Mouse (Mus musculus) embryonic stem cell, embryonic (primary cell): Measurements from ENCODE around the gene Cnot10.

Source experiments
- CTCF ChIA-PET, 4 experiments: fragments of 300-600 bp in 2 of 4; fragments of 350-600 bp in 2 of 4; sonication (Branson Sonifier 250); formaldehyde crosslinking; loops; one replicate each; lab custom pipeline; 2022; ENCODE audit warnings: inconsistent platforms in 2 of 4; lab: Charles Lee
- POLR2A ChIA-PET, 4 experiments: fragments of 300-600 bp in 2 of 4; fragments of 350-600 bp in 2 of 4; sonication (Branson Sonifier 250); formaldehyde crosslinking; loops; one replicate each; lab custom pipeline; 2022; ENCODE audit warnings: antibody characterized with exemption in 4 of 4, inconsistent platforms in 1 of 4; lab: Charles Lee

The Cnot10 gene

GRCm38 (mm10) chr9:114550033-114550432, 90.0 kb downstream of the Cnot10 start:
- CTCF ChIA-PET = interaction anchor here in 1 of 4 experiments (0.7 kb wide), 1 partner anchor 16 kb away, joined by 6 read pairs; no protein-coding TSS in a partner anchor

GRCm38 (mm10) chr9:114549117-114549516, 90.9 kb downstream of the Cnot10 start:
- CTCF ChIA-PET = interaction anchor here in 3 of 4 experiments (0.6 to 1.5 kb wide), 3 partner anchors 29 to 457 kb away, joined by 3 to 4 read pairs (median 4); no protein-coding TSS in a partner anchor
- POLR2A ChIA-PET = interaction anchor here (0.6 to 17.4 kb wide), 28 partner anchors 7 to 148 kb away, joined by 3 to 353 read pairs (median 6); partner anchors contain the start of genes C130032M10Rik (in 1 of the 4), Glb1 (in 1 of the 4) and Tmppe (in 1 of the 4)

More at GRCm38 (mm10) chr9:114550033-114550432, 90.0 kb downstream of the Cnot10 start:
- POLR2A ChIA-PET = interaction anchor here in 3 of 4 experiments (0.9 to 17.4 kb wide), 14 partner anchors 8 to 761 kb away, joined by 3 to 353 read pairs (median 4); partner anchors contain the start of genes C130032M10Rik (in 1 of the 3), Cmtm6 (in 1 of the 3), Stt3b (in 1 of the 3) and Trim71 (in 1 of the 3)

GRCm38 (mm10) chr9:114548496-114548895, 91.5 kb downstream of the Cnot10 start:
- ChIA-PET POLR2A (interaction anchor here (0.6 to 17.4 kb wide), 37 partner anchors 7 to 1536 kb away, joined by 3 to 353 read pairs (median 5); partner anchors contain the start of genes C130032M10Rik (in 1 of the 4), Glb1 (in 1 of the 4), Tmppe (in 1 of the 4) and Trim71 (in 1 of the 4)), CTCF (interaction anchor here in 3 of 4 experiments (0.6 to 1.5 kb wide), 6 partner anchors 8 to 456 kb away, joined by 3 to 7 read pairs (median 4); no protein-coding TSS in a partner anchor)

GRCm38 (mm10) chr9:114547643-114548077, 92.3 kb downstream of the Cnot10 start:
- ChIA-PET CTCF (interaction anchor here in 3 of 4 experiments (0.5 to 2.9 kb wide), 10 partner anchors 9 to 92 kb away, joined by 3 to 15 read pairs (median 6); no protein-coding TSS in a partner anchor), POLR2A (interaction anchor here (0.6 to 17.4 kb wide), 44 partner anchors 8 to 296 kb away, joined by 3 to 353 read pairs (median 4); partner anchors contain the start of genes C130032M10Rik (in 1 of the 4), Cmtm8 (in 1 of the 4), Glb1 (in 1 of the 4) and Tmppe (in 1 of the 4))

GRCm38 (mm10) chr9:114546765-114547164, 93.2 kb downstream of the Cnot10 start:
- CTCF ChIA-PET = interaction anchor here in 3 of 4 experiments (0.7 to 2.9 kb wide), 7 partner anchors 9 to 163 kb away, joined by 3 to 15 read pairs (median 3); no protein-coding TSS in a partner anchor
- POLR2A ChIA-PET = interaction anchor here (0.6 to 17.4 kb wide), 34 partner anchors 8 to 589 kb away, joined by 3 to 353 read pairs (median 5); partner anchors contain the start of gene Trim71 (in 1 of the 4)

- POLR2A ChIA-PET = interaction anchor here in 2 of 4 experiments (1.0 to 17.4 kb wide), 9 partner anchors 11 to 46 kb away, joined by 3 to 353 read pairs (median 8); partner anchors contain the start of gene C130032M10Rik (in 1 of the 2)
- CTCF ChIA-PET = interaction anchor here in 1 of 4 experiments (2.9 kb wide), 1 partner anchor 11 kb away, joined by 15 read pairs; no protein-coding TSS in a partner anchor
These were observed 95.1 kb downstream of the Cnot10 start for GRCm38 (mm10) chr9:114544754-114545393.

- CTCF ChIA-PET = interaction anchor here in 1 of 4 experiments (1.2 kb wide), 1 partner anchor 9 kb away, joined by 3 read pairs; no protein-coding TSS in a partner anchor
- POLR2A ChIA-PET = interaction anchor here in 2 of 4 experiments (0.6 to 17.4 kb wide), 12 partner anchors 10 to 96 kb away, joined by 3 to 353 read pairs (median 3); partner anchors contain the start of genes C130032M10Rik (in 1 of the 2) and Cnot10 (in 1 of the 2)
These were observed 95.9 kb downstream of the Cnot10 start for GRCm38 (mm10) chr9:114543882-114544753.

GRCm38 (mm10) chr9:114541279-114541741, 98.7 kb downstream of the Cnot10 start:
- POLR2A ChIA-PET = interaction anchor here (0.5 to 17.4 kb wide), 31 partner anchors 8 to 43 kb away, joined by 3 to 353 read pairs (median 5); partner anchors contain the start of genes C130032M10Rik (in 1 of the 4) and Trim71 (in 1 of the 4)
- CTCF ChIA-PET = interaction anchor here in 3 of 4 experiments (0.6 to 1.9 kb wide), 5 partner anchors 15 to 43 kb away, joined by 3 to 7 read pairs (median 5); no protein-coding TSS in a partner anchor

- ChIA-PET CTCF (interaction anchor here in 3 of 4 experiments (0.6 to 1.5 kb wide), 3 partner anchors 9 to 223 kb away, joined by 3 to 8 read pairs (median 4); no protein-coding TSS in a partner anchor), POLR2A (interaction anchor here (0.5 to 6.5 kb wide), 26 partner anchors 8 to 201 kb away, joined by 3 to 39 read pairs (median 4); partner anchors contain the start of gene C130032M10Rik (in 1 of the 4))
These were observed 100.9 kb downstream of the Cnot10 start for GRCm38 (mm10) chr9:114538996-114539563.

GRCm38 (mm10) chr9:114536628-114537027, 103.4 kb downstream of the Cnot10 start:
- POLR2A ChIA-PET = interaction anchor here in 2 of 4 experiments (0.6 to 15.0 kb wide), 8 partner anchors 9 to 42 kb away, joined by 3 to 353 read pairs (median 14); partner anchors contain the start of gene C130032M10Rik (in 1 of the 2)
- CTCF ChIA-PET = interaction anchor here in 2 of 4 experiments (0.6 to 1.2 kb wide), 2 partner anchors 19 to 47 kb away, joined by 3 read pairs; no protein-coding TSS in a partner anchor
